Mouse (Mus musculus): ENCODE measurements around the gene Vps41.

GRCm38 (mm10) chr13:18849563-18849962, 132.5 kb downstream of the Vps41 start:
- TF ChIP-seq TAL1 (conservative IDR thresholded peaks at IDR 0.05; ENCODE audit: low read depth, low read length): no peak
- no peak for TF ChIP-seq CTCF (IDR thresholded peaks at IDR 0.05; ENCODE audit: low read depth, low read length)
- TF ChIP-seq GATA1 (IDR thresholded peaks at IDR 0.05; ENCODE audit: borderline replicate concordance, low read length): no peak
